Mouse (Mus musculus) embryonic facial prominence, embryonic 15.5 days (tissue): ENCODE data around the gene Speer4d. TPM values are rescaled to one million over a fixed set of nuclear protein-coding genes. Genes with fewer than 3 reads are reported as not detected.
A peak's percentile ranks its signal among the peaks of the same experiment; 100 is the strongest.
"Not testable (repeated sequence)": the region's sequence is repeated elsewhere in the genome, so short reads cannot be mapped to it uniquely, and the experiment has no call there.

Source experiments
- ATAC-seq: fragments of 200-750 bp; cut with Nextera tagmentation; 2 replicates; pipeline ENCODE4 v1.8.0; 2017; ENCODE audit warnings: low read depth, moderate TSS enrichment; ENCODE audit not compliant: insufficient number of reproducible peaks, low FRiP score, low TSS enrichment
- H3K27ac ChIP-seq: fragments of 300-500 bp; sonication (generic); replicated peaks from 2 replicates; pipeline ENCODE4 v1.5.1; 2015; ENCODE audit warnings: mild to moderate bottlenecking, inconsistent platforms
- H3K27me3 ChIP-seq: fragments of 300-500 bp; sonication (generic); 2 replicates; pipeline ENCODE4 v1.6.1; 2015; ENCODE audit warnings: inconsistent platforms
- H3K36me3 ChIP-seq: fragments of 300-500 bp; sonication (generic); 2 replicates; pipeline ENCODE4 v1.6.1; 2015; ENCODE audit warnings: mild to moderate bottlenecking, inconsistent platforms
- H3K4me1 ChIP-seq: fragments of 300-500 bp; sonication (generic); 2 replicates; pipeline ENCODE4 v1.6.1; 2015; ENCODE audit warnings: inconsistent platforms
- H3K4me2 ChIP-seq: fragments of 300-500 bp; sonication (generic); replicated peaks from 2 replicates; pipeline ENCODE4 v1.6.1; 2015; ENCODE audit warnings: mild to moderate bottlenecking, inconsistent platforms
- H3K4me3 ChIP-seq: fragments of 300-500 bp; sonication (generic); replicated peaks from 2 replicates; pipeline ENCODE4 v1.5.1; 2015; ENCODE audit warnings: mild to moderate bottlenecking, inconsistent platforms
- H3K9ac ChIP-seq: fragments of 300-500 bp; sonication (generic); 2 replicates; pipeline ENCODE4 v1.6.1; 2015; ENCODE audit warnings: inconsistent platforms
- H3K9me3 ChIP-seq: fragments of 300-500 bp; sonication (generic); replicated peaks from 2 replicates; pipeline ENCODE4 v1.6.1; 2016; ENCODE audit warnings: inconsistent platforms
- WGBS: fragments of 180-500 bp; shearing (Covaris S2); methylation state at CpG from one replicate; pipeline ENCODE4 v1.1.7; 2015; 5-methylcytosine and 5-hydroxymethylcytosine counted together
- polyA plus RNA-seq: library from polyadenylated mRNA; unstranded; fragments of >200 nt; fragmentation: Nextera tagmentation; extraction: Ambion mirVana; gene quantifications from 2 replicates; pipeline ENCODE4 v1.2.1, GENCODE M21; 2015

Speer4d gene
- polyA plus RNA-seq, 1 experiment from 2014 or later, result not detected

- not testable (repeated sequence) for H3K9me3 ChIP-seq, H3K4me3 ChIP-seq, H3K9ac ChIP-seq, H3K27ac ChIP-seq, H3K4me1 ChIP-seq, H3K27me3 ChIP-seq, H3K36me3 ChIP-seq, H3K4me2 ChIP-seq
- 82% methylated on average over 9 of the region's 18 CpGs for WGBS
- ATAC-seq, result peak; percentile 54; the same call in 1 of the 2 replicates
Measured at GRCm38 (mm10) chr5:15670789-15671188, 51.9 kb downstream of the Speer4d start.

Other genes starting within 250 kb of the Speer4d start
- 0.20 and 0.25 TPM in 2 replicates for gene Gm21149, start 142.5 kb upstream of the Speer4d start, polyA plus RNA-seq
- 0.23 TPM in 1 of 2 replicates, not detected in the other for gene Gm21190, start 89.8 kb upstream of the Speer4d start, polyA plus RNA-seq
- not detected in 2 replicates for gene Gm21083, start 41.7 kb upstream of the Speer4d start, polyA plus RNA-seq
- not detected in 2 replicates for gene 4930572O03Rik, start 38.0 kb downstream of the Speer4d start, polyA plus RNA-seq
- 0.16 and 0.17 TPM in 2 replicates for gene Speer4c, start 95.2 kb downstream of the Speer4d start, polyA plus RNA-seq